Mouse (Mus musculus) stomach, postnatal 0 days (tissue): ENCODE measurements at regions not wholly inside any gene's neighbourhood (a gene's known extent, or its start where the extent isn't known, plus 50 kb on each side); places are given as distances from the start of the nearest gene placed in this dataset.

Experiments
- CTCF ChIP-seq: IDR thresholded peaks from 2 replicates; pipeline ENCODE4 v1.5.1; 2016; ENCODE audit warnings: antibody characterized with exemption, low read depth, mild to moderate bottlenecking, moderate library complexity
- EP300 ChIP-seq: optimal IDR thresholded peaks from 2 replicates; pipeline ENCODE3; 2016; ENCODE audit warnings: antibody characterized with exemption

GRCm38 (mm10) chr5:69678268-69678667, 86.1 kb upstream of the Gnpda2 start:
- TF ChIP-seq CTCF (no peak), EP300 (no peak)
